Mouse (Mus musculus) ES-E14 (cell line): ENCODE results near the gene Rnf217. TPM values are rescaled to one million over a fixed set of nuclear protein-coding genes. Genes with fewer than 3 reads are reported as not detected.

Experiments used
- DNase-seq: peaks from one replicate; pipeline ENCODE4 v3.0.0-alpha.2; 2013; ENCODE audit warnings: low read depth, low spot score
- H3K27ac ChIP-seq: 2 replicates; pipeline ENCODE4 v1.5.1; 2012; ENCODE audit warnings: low read depth, mild to moderate bottlenecking, low read length, moderate library complexity, mixed read lengths; ENCODE audit not compliant: poor library complexity, insufficient read depth, severe bottlenecking
- H3K36me3 ChIP-seq: 2 replicates; pipeline ENCODE4 v1.6.1; 2012; ENCODE audit warnings: mild to moderate bottlenecking, low read length, moderate library complexity, mixed read lengths; ENCODE audit not compliant: control insufficient read depth, poor library complexity, insufficient read depth, severe bottlenecking
- H3K4me1 ChIP-seq, 2 experiments: fragments of 150-350 bp in 1 of 2; sonication (generic) in 1 of 2; 2 replicates each; pipeline ENCODE4 v1.6.1; 2012; ENCODE audit warnings: low read length in 2 of 2, mild to moderate bottlenecking in 1 of 2, mixed read lengths in 1 of 2; ENCODE audit not compliant: control insufficient read depth in 2 of 2, insufficient read depth in 2 of 2, poor library complexity in 1 of 2
- H3K4me3 ChIP-seq, 2 experiments: fragments of 150-350 bp in 1 of 2; sonication (generic) in 1 of 2; 2 replicates each; pipeline ENCODE4 v1.5.1; 2012; ENCODE audit warnings: low read length in 2 of 2, low read depth in 1 of 2, mild to moderate bottlenecking in 1 of 2, mixed read lengths in 1 of 2; ENCODE audit not compliant: insufficient read depth in 1 of 2, poor library complexity in 1 of 2, severe bottlenecking in 1 of 2
- H3K9ac ChIP-seq: 2 replicates; pipeline ENCODE4 v1.6.1; 2012; ENCODE audit warnings: low read depth, mild to moderate bottlenecking, low read length, mixed read lengths; ENCODE audit not compliant: poor library complexity, insufficient read depth, severe bottlenecking
- H3K9me3 ChIP-seq: fragments of 150-350 bp; sonication (generic); 2 replicates; pipeline ENCODE4 v1.6.1; 2012; ENCODE audit warnings: low read depth, mild to moderate bottlenecking, low read length; ENCODE audit not compliant: control insufficient read depth, insufficient read depth
- CHD2 ChIP-seq: IDR thresholded peaks from 2 replicates; pipeline ENCODE4 v1.6.1; 2014; ENCODE audit warnings: mild to moderate bottlenecking, low read depth, low read length, inconsistent platforms
- HCFC1 ChIP-seq: IDR thresholded peaks from 2 replicates; pipeline ENCODE4 v1.6.1; 2012; ENCODE audit warnings: low read length, inconsistent platforms, borderline replicate concordance; ENCODE audit not compliant: insufficient read depth
- MAFK ChIP-seq: IDR thresholded peaks from 2 replicates; pipeline ENCODE4 v1.6.1; 2014; ENCODE audit warnings: mild to moderate bottlenecking, low read depth, low read length, inconsistent platforms; ENCODE audit not compliant: insufficient read depth
- ZC3H11A ChIP-seq: IDR thresholded peaks from 2 replicates; pipeline ENCODE4 v1.6.1; 2012; ENCODE audit warnings: low read depth, mild to moderate bottlenecking, inconsistent platforms, low read length, borderline replicate concordance
- ZNF384 ChIP-seq: IDR thresholded peaks from 2 replicates; pipeline ENCODE4 v1.6.1; 2012; ENCODE audit warnings: low read depth, low read length, inconsistent platforms
- in situ Hi-C, 2 experiments: fragments of 600-800 bp; cut with MboI; formaldehyde crosslinking; loops; one replicate each; pipeline ENCODE4 v1.15.1; 2025; ENCODE audit warnings: low sequenced_read_pairs in 2 of 2, inconsistent platforms in 1 of 2; ENCODE audit not compliant: unreplicated experiment in 2 of 2
- total RNA-seq: library from RNA; depleted of rRNA; stranded (reverse); fragments of 300-350 nt; gene quantifications from 2 replicates; pipeline ENCODE4 v1.2.3, GENCODE M21; 2012

The Rnf217 gene
- total RNA-seq, 1 experiment, result 1.2 TPM

DNA sequence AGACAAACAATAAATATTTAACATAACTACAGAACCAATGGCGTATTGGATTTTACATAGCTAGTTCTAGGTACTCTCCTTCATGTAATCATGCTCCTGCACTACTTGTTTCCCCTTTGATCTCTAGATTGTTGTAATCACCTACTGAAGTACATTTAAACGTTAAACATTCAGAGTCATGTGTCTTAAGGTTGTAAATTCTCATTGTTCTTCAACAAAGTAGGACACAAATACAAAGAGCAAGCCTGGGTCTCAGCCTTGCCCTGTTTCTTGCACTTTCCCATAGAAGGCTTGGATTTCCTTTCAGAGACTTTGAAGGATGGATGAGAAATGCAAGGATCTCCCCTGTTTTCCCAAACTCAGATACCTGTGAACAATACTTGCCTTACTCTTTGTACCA lies 61.8 kb downstream of the Rnf217 start:
- DNase-seq, result no peak
- in situ Hi-C loops, result no loop called here
- H3K4me3 ChIP-seq, result no peak overlapping the region
- no peaks in the 10 kb centered on the region for H3K9me3 ChIP-seq
- no peaks in the 10 kb centered on the region for H3K36me3 ChIP-seq
- no peaks in the 10 kb centered on the region for H3K4me1 ChIP-seq
- H3K9ac ChIP-seq, result no peak overlapping the region
- no peak overlapping the region for H3K27ac ChIP-seq
- TF ChIP-seq CHD2, result no peak
- TF ChIP-seq HCFC1, result no peak
- TF ChIP-seq ZNF384, result no peak
- no peak for TF ChIP-seq MAFK
- no peak for TF ChIP-seq ZC3H11A

DNA sequence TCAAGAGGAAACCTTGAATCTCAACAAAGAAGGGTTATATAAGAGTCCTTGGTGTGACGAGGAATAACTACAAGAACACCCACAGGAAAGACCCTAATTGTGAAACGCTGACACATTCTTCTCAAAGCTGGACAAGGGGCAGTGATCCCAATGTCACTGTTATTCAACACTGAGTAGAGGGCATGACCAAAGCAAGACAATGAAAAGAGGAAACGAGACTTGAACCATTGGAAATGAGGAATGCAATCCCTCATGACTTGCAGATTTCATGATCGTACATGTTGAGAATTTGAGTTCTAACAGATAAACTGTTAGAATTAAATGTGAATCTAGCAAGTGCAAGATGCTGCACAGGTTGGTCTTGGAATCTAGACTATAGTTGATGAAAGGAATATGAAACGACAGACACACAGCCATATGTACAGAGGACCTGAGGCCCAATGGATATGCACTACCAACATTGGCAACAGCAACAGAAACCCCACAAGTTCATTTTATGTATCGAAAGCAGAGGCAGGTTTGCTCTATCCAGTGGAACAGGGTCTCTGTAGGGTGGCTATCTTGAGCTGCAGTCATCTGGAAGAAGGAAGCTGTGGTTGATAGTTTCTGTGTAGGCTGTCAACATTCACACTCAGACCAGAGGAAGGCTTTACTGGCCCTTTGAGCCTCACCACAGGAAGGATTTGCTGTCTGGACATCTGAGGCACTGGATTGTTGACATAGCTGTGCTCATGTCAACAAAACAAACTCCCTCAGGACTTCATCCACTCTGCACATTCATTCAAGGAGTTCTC lies 64.6 kb downstream of the Rnf217 start:
- TF ChIP-seq HCFC1 (no peak), CHD2 (no peak), ZC3H11A (no peak), ZNF384 (no peak), MAFK (no peak)
- H3K27ac ChIP-seq, result no peak overlapping the region
- H3K9ac ChIP-seq, result no peak overlapping the region
- H3K36me3 ChIP-seq, result no peaks in the 10 kb centered on the region
- in situ Hi-C loops, result no loop called here
- no peak overlapping the region for H3K4me3 ChIP-seq
- H3K4me1 ChIP-seq, result no peaks in the 10 kb centered on the region
- DNase-seq, result no peak
- H3K9me3 ChIP-seq, result no peaks in the 10 kb centered on the region

GRCm38 (mm10) chr10:31540518-31540917 lies 68.5 kb downstream of the Rnf217 start:
- H3K36me3 ChIP-seq, result no peaks in the 10 kb centered on the region
- in situ Hi-C loops, result no loop called here
- DNase-seq, result no peak
- H3K4me3 ChIP-seq, result no peak overlapping the region
- no peak overlapping the region for H3K27ac ChIP-seq
- peak; percentile 76 for TF ChIP-seq MAFK
- TF ChIP-seq CHD2, result no peak
- TF ChIP-seq ZC3H11A, result no peak
- no peaks in the 10 kb centered on the region for H3K4me1 ChIP-seq
- no peaks in the 10 kb centered on the region for H3K9me3 ChIP-seq
- no peak overlapping the region for H3K9ac ChIP-seq

GRCm38 (mm10) chr10:31539351-31539750 lies 69.6 kb downstream of the Rnf217 start:
- Histone ChIP-seq H3K9ac (no peak overlapping the region), H3K27ac (no peak overlapping the region), H3K4me1 (no peaks in the 10 kb centered on the region), H3K9me3 (no peaks in the 10 kb centered on the region), H3K4me3 (no peak overlapping the region), H3K36me3 (no peaks in the 10 kb centered on the region)
- DNase-seq, result no peak
- in situ Hi-C loops, result no loop called here
- TF ChIP-seq ZNF384, result no peak
- TF ChIP-seq HCFC1, result no peak
- no peak for TF ChIP-seq CHD2
- TF ChIP-seq MAFK, result no peak
- no peak for TF ChIP-seq ZC3H11A

- Histone ChIP-seq H3K9me3 (no peaks in the 10 kb centered on the region), H3K27ac (no peak overlapping the region), H3K4me3 (no peak overlapping the region), H3K36me3 (no peaks in the 10 kb centered on the region), H3K9ac (no peak overlapping the region), H3K4me1 (no peaks in the 10 kb centered on the region)
- in situ Hi-C loops, result no loop called here
- TF ChIP-seq CHD2, result no peak
- no peak for TF ChIP-seq ZC3H11A
- TF ChIP-seq MAFK, result no peak
- no peak for TF ChIP-seq HCFC1
- TF ChIP-seq ZNF384, result no peak
- DNase-seq, result no peak
These were observed 70.3 kb downstream of the Rnf217 start for GRCm38 (mm10) chr10:31538721-31539120.
